Mouse (Mus musculus): ENCODE results near the gene Ccnd1.

The Ccnd1 gene

DNA sequence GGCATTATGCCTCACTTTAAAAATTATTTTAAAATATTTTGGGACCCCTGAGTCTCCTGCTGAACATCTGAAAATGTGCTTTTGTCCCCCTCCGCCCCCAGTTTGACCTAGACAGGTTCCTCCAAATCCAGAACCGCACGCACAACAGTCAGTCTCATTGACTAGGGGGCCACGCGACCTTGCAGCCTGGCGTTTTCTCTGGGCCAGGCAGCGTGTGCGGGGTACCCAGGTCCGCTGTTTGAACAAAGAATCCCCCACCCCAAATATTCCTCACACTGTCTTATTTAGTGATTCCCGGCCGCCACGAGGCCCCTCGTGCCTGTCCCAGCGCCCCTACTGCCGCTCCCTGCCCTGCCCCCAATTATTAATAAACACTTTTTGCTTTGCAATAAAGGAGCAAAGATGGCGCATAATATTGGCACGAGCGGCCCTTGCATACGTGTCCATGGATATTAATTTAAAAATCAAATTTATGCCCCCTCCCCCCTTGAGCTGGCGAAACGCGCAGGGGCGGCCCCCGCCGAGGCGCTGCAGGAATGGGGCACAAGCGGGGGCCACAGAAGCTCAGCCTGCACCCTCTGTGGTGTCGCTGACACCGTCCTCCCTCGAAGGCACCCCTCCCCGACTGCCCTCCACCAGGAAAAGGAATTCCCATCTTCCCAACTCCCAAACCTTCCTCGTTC lies 923 bp downstream of the Ccnd1 start:
- no peak for DNase-seq (ENCODE audit: low spot score)

DNA sequence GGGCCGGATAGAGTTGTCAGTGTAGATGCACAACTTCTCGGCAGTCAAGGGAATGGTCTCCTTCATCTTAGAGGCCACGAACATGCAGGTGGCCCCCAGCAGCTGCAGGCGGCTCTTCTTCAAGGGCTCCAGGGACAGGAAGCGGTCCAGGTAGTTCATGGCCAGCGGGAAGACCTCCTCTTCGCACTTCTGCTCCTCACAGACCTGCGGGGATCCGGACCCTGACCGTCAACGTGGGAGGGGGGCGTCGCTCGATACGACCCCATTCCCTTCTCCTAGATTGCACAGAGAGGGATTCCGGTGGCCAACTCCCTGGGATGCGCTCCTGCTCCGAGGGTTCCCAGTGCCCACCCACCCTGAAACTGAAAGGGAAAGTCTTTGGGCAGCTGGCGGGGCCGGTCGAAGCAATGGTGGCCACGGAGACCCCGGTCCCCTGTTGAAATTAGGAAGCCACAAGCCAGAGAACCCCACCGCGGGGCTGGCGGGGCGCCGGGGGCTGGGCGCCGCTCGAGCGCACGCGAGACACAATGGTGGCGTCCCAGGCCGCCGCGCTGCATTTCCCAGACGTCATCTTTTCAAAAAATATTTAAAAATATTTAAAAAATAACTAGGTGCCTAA lies 1.7 kb downstream of the Ccnd1 start:
- DNase-seq (ENCODE audit: low spot score), result no peak

GRCm38 (mm10) chr7:144937490-144937889 lies 2.2 kb downstream of the Ccnd1 start:
- peak; percentile 67 for DNase-seq (ENCODE audit: low spot score)

- DNase-seq (ENCODE audit: low spot score), result no peak
Observed at GRCm38 (mm10) chr7:144936311-144936880, 3.3 kb downstream of the Ccnd1 start.

DNA sequence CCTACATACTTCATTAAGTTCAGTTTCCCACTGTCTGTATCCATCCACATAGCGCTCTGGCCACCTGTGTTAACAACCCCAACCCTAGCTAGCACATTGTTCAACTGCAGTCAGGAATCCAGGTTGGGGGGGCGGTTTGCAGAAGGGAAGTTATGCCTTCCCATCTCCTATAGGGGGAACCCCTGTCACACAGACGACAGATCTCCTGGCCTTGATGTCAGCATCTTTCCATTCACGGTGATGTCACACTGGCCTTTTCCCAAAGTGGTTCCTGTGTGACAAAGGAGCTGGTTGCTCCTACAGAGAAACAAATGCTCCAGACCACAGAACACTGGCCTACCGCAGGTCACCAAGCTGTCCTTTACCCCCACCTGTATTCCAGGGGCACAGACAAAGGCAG lies 4.2 kb downstream of the Ccnd1 start:
- DNase-seq (ENCODE audit: low spot score), result no peak

DNA sequence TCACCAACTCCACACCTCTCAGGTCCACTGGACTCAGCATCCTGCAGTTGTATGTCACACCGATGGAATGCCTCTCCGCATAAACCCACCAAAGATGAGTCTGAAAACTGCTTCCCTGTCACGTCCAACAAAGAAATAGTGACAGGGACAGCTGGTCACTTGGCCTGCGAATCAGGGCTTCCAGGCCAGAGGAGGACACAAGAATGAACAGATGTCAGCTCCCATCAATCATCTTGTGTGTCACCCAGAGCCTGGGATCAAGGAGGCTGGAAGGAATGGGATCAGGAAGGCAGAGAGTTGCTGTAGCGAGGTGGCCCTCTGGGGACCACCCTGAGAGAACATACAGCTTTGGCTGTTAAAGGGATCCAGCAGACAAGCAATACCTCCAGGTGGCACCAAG lies 4.8 kb downstream of the Ccnd1 start:
- no peak for DNase-seq (ENCODE audit: low spot score)

DNA sequence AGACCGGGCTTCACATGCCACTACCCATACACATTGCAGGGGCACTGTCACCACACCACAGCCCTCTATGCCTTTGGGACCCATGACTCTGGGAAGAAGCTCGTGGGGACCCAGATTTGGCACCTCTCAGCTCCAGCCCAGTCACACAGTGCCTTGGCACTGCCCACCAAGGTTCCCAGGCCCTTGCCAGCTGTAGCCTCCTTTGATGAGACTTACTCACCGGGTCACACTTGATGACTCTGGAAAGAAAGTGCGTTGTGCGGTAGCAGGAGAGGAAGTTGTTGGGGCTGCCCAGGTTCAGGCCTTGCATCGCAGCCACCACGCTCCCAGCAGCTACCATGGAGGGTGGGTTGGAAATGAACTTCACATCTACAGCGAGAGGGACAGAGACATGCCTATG lies 5.9 kb downstream of the Ccnd1 start:
- DNase-seq (ENCODE audit: low spot score), result no peak

- no peak for DNase-seq (ENCODE audit: low spot score)
Observed at GRCm38 (mm10) chr7:144933336-144933735, 6.4 kb downstream of the Ccnd1 start.

- DNase-seq (ENCODE audit: low spot score), result no peak
Observed at GRCm38 (mm10) chr7:144932389-144932937, 7.3 kb downstream of the Ccnd1 start.

- peak; percentile 50 for DNase-seq (ENCODE audit: low spot score)
Observed at GRCm38 (mm10) chr7:144931778-144932177, 7.9 kb downstream of the Ccnd1 start.

GRCm38 (mm10) chr7:144929931-144930330 lies 9.8 kb downstream of the Ccnd1 start:
- no peak for DNase-seq (ENCODE audit: low spot score)

DNA sequence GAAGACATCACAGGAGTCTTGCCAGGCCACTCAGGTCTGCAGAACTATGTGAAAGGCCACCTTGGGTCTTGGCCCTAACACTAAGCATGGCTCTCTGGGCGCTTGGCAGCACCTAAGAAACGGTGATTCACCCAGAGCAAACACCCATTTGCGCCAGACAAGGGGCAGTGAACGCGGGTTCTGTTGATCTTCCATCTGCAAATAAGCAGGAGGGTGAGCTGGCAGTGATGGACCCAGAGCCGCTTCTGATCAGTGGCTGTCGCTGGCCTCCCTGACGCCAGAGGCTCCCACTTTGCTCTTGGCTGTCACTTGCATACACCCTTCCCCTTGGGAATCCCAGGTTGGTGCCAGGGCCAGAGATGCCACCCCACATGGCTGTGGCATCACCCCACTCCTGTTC lies 10.2 kb downstream of the Ccnd1 start:
- no peak for DNase-seq (ENCODE audit: low spot score)

DNA sequence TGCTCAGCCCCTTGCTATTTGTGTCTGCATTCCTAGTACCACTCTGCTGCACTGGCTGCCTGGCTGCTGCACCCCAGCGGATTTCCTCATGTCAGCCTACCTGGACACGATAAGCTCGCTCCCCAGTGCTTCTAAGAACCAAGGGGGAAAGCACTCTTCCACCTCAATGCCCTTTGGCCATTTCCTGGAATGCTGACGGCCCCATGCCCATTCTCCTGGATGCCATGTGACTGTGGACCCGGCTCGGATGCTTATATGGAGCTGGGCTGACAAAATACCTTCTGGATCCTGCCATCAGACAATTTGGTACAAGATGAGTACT lies 10.9 kb downstream of the Ccnd1 start:
- DNase-seq (ENCODE audit: low spot score), result no peak

GRCm38 (mm10) chr7:144928009-144928888 lies 11.5 kb downstream of the Ccnd1 start:
- DNase-seq (ENCODE audit: low spot score), result no peak

GRCm38 (mm10) chr7:144927591-144927990 lies 12.1 kb downstream of the Ccnd1 start:
- DNase-seq (ENCODE audit: low spot score), result no peak

DNA sequence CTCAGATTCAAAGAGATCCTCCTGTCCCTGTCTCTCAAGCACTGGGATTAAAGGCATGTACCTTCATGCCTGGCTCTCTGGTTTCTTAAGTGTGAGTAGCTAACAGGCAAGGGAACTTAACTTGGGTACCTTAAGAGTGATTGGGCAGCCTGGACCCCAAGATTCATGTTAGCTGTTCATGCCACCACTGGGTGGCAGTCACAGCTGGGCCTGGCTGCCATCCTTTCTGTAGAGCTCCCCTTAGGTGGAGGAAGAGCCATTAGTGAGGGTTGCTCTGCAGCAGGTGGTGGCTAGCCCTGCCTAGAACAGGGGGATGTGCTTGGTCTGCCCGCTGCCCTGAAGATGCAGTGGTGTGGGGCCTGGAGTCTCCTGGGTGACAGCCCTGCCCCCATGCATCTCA lies 20.9 kb downstream of the Ccnd1 start:
- no peak for DNase-seq (ENCODE audit: low spot score)

DNA sequence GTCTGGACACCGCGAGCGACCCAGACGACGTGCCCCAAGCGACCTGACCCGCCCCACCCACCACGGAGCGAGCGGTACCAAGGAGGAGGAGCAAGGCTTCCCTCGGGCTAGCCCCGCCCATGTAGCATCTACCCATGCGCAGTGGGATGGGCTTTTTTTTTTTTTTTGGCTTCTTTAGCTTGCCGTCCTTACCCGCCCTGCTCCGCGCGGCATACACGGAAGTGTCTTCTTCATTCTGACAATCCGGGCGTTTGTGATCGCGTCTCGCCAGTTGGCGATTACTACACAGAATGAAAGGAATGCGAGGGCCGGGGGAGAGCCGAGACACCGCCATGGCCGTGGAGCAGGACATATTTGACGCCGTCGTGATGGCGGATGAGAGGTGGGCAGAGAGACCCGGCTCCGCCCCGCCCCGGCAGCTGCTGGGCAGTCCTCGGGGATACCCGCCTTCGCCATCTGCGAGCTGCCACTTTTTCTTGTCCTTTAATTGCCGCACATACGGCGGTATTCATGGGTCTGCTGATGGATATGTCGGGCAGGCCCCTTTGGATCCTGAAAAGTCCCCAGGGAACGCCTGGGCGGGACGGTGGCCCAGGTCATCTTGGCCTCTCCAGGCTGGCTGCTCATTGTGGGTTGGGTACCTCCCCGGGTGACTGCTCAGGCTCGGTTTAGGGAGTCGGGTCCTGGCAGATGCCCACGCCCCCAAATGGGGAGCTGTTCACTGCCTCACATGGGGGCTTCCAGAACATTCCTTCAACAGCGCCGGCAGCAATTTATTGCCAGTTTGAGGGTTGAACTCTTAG lies 24.6 kb downstream of the Ccnd1 start, which contains the start of gene LTO1:
Gene LTO1, plus strand, starts transcription at position 153 of the 803 bp plus-strand sequence.
- DNase-seq (ENCODE audit: low spot score), result peak; percentile 94

DNA sequence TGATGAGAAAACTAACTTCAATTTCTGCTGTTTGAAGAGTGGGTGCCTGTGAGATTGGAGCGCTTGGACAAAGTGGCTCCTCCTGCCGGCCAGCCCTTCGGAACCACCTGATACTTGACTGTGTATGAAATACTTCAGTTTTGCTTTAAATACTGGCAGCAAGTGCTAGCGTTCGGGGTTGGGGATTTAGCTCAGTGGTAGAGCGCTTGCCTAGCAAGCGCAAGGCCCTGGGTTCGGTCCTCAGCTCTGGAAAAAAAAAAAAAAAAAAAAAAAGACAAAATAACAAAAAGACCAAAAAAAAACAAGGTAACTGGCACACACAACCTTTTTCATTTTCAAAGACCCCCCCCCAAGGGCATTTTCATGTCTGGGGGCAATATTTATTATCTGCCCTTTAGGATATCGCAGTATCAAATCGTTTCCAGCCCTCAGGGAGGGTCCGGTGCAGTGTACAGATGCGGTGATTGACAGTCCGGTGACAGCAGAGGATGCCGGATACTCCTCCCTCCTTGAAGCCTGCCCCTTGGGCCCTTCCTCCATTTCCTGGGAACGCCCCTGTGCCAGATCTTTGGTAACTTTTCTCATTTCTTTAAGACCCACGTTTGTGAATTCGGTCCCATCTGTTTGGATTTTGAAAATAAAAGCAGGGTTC lies 25.3 kb downstream of the Ccnd1 start:
- DNase-seq (ENCODE audit: low spot score), result no peak

DNA sequence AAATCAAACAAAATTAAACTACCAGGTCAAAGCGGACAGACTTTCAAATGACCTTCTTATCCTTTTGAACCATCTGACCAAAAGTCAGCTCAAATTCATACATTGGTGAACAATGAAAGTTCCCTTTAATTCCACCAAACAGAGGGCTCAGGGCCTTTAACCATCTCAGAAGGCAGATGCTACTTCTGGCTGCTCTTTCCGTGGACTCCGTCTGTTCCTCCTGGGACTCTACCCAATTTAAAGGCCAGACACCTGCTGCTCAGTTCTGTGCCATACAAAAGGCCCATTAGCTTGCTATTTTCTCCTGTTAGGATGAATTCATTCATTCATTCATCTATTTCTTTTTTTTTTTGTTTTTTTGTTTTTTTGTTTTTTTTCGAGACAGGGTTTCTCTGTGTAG lies 26.8 kb downstream of the Ccnd1 start:
- no peak for DNase-seq (ENCODE audit: low spot score)

- no peak for DNase-seq (ENCODE audit: low spot score)
Observed at GRCm38 (mm10) chr7:144911121-144911520, 28.6 kb downstream of the Ccnd1 start.

DNA sequence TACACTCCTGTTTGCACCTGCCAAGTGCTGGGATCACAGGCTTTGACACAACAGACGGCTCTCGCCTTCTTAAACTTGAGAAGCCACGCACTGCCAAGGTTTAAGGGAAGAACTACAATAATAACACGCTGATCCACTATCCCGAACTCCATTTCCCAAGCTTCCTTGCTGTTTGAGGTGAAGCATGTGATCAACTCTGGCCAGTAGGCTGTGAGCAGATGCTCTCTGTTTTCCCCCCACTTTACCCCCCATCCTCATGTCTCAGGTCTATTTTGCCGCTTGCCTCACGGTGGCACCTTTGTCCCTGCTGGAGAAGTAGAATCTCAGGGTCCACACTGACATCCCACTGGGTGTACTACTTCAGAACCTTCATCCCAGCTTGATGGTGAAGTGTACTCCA lies 31.0 kb downstream of the Ccnd1 start:
- DNase-seq (ENCODE audit: low spot score), result no peak
